Mouse (Mus musculus) neural tube, embryonic 12.5 days (tissue): Measurements from ENCODE around the gene Ap1ar. TPM values are rescaled to one million over a fixed set of nuclear protein-coding genes. Genes with fewer than 3 reads are reported as not detected.
"Not testable (repeated sequence)": the region's sequence is repeated elsewhere in the genome, so short reads cannot be mapped to it uniquely, and the experiment has no call there.

Experiments
- ATAC-seq: fragments of 200-750 bp; cut with Nextera tagmentation; 2 replicates; pipeline ENCODE4 v1.8.0; 2017; ENCODE audit warnings: low read depth, mild to moderate bottlenecking, moderate TSS enrichment, moderate library complexity; ENCODE audit not compliant: low FRiP score
- H3K27ac ChIP-seq: fragments of 300-500 bp; sonication (generic); 2 replicates; pipeline ENCODE4 v1.5.1; 2016
- H3K27me3 ChIP-seq: fragments of 300-500 bp; sonication (generic); replicated peaks from 2 replicates; pipeline ENCODE4 v1.6.1; 2016; ENCODE audit warnings: mild to moderate bottlenecking
- H3K36me3 ChIP-seq: fragments of 300-500 bp; sonication (generic); 2 replicates; pipeline ENCODE4 v1.6.1; 2016; ENCODE audit warnings: mild to moderate bottlenecking
- H3K4me1 ChIP-seq: fragments of 300-500 bp; sonication (generic); 2 replicates; pipeline ENCODE4 v1.6.1; 2016
- H3K4me2 ChIP-seq: fragments of 300-500 bp; sonication (generic); replicated peaks from 2 replicates; pipeline ENCODE4 v1.6.1; 2016; ENCODE audit warnings: mild to moderate bottlenecking
- H3K4me3 ChIP-seq: fragments of 300-500 bp; sonication (generic); 2 replicates; pipeline ENCODE4 v1.5.1; 2016
- H3K9ac ChIP-seq: fragments of 300-500 bp; sonication (generic); 2 replicates; pipeline ENCODE4 v1.6.1; 2016; ENCODE audit warnings: mild to moderate bottlenecking
- H3K9me3 ChIP-seq: fragments of 300-500 bp; sonication (generic); 2 replicates; pipeline ENCODE4 v1.6.1; 2016; ENCODE audit warnings: mild to moderate bottlenecking
- WGBS: fragments of 180-500 bp; shearing (Covaris S2); methylation state at CpG from one replicate; pipeline ENCODE4 v1.1.7; 2016; 5-methylcytosine and 5-hydroxymethylcytosine counted together
- polyA plus RNA-seq: library from polyadenylated mRNA; unstranded; fragments of >200 nt; fragmentation: Nextera tagmentation; extraction: Ambion mirVana; gene quantifications from 2 replicates; pipeline ENCODE4 v1.2.1, GENCODE M21; 2016

The Ap1ar gene
- polyA plus RNA-seq, 1 experiment from 2014 or later: 93.6 TPM

GRCm38 (mm10) chr3:127790234-127791055 lies 46.9 kb downstream of the Ap1ar start:
- Histone ChIP-seq H3K36me3 (no peaks in the 10 kb centered on the region), H3K27ac (no peak overlapping the region), H3K4me1 (peaks cover 17% of the 10 kb centered on the region), H3K27me3 (peaks cover 42% of the 10 kb centered on the region), H3K4me2 (peak overlapping the region; percentile 98), H3K9me3 (no peaks in the 10 kb centered on the region), H3K9ac (peak overlapping the region; percentile 57), H3K4me3 (peak overlapping the region; percentile 55)
- peak; percentile 69 for ATAC-seq
- WGBS: under 1% methylated on average over 36 of the region's 36 CpGs

DNA sequence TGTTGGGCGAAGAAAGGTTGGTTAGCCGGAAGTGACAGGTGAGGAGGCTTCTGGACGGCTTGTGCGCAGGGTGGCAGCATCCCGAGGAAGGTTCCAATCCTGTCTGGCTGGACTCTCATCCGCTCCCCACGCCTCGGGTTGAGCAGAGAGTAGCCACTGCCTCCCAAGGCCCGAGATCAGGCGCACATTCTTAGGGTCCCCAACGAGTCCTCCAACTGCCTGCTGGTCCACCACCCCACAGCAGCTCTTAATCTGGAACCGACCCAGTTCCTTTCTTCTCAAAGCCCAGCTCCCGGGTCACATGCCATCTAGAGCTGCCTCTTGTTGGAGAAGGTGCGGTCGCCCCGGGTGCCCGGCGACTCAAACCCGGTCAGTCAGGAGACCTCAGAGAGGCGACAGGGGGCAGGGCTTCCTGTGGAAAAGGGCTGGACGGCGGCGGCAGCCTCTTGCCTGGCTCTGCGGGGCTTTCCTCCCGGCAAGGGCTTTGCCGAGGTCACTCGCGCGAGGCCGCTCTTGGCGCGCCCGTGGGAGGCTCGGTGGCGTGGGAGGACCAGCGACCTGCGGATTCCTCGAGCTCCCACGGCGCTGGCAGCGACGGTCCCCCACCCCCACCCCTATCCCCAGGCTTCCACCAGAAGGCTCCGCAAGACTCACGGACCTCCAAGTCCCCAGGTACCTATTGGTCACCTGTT lies 47.7 kb downstream of the Ap1ar start, which contains the start of gene Tifa:
TSS of gene Tifa (plus strand) at position 306 of the 692 bp plus-strand sequence.
- Histone ChIP-seq H3K9ac (peak within 1 kb of the TSS; percentile 57), H3K4me3 (peak within 1 kb of the TSS; percentile 55), H3K36me3 (no peaks in the 10 kb centered on the region), H3K4me1 (peaks cover 17% of the 10 kb centered on the region), H3K9me3 (no peaks in the 10 kb centered on the region), H3K27ac (no peak within 1 kb of the TSS), H3K4me2 (peak within 1 kb of the TSS; percentile 98), H3K27me3 (peaks cover 42% of the 10 kb centered on the region)
- under 1% methylated on average over 42 of the region's 44 CpGs for WGBS
- peak; percentile 59 for ATAC-seq

DNA sequence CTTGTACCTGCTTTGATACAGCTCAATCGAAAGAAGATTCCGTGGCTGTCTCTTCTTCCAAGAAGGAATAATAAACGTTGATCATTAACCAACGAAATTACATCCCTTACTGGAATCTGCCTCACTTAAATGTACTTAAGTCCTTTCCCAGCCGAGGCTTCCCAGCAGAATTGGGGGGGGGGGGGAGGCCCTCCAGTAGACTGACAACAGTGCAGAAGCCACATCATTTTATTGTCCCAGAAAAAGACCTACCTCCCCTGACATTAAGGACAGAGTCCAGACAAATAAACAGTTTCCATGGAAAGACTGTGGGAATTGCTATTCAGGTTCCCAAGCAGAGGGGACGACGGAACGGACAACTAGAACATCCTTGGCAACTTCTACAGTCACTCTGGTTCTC lies 48.4 kb downstream of the Ap1ar start:
- Histone ChIP-seq H3K4me1 (peaks cover 17% of the 10 kb centered on the region), H3K36me3 (no peaks in the 10 kb centered on the region), H3K4me3 (0 out of 2 replicates have a peak overlapping the region, but pooled peaks have one; percentile 55), H3K9ac (no peak overlapping the region), H3K4me2 (peak overlapping the region; percentile 98), H3K27ac (no peak overlapping the region), H3K9me3 (no peaks in the 10 kb centered on the region), H3K27me3 (peaks cover 42% of the 10 kb centered on the region)
- 10% methylated on average over 8 of the region's 8 CpGs for WGBS
- ATAC-seq: no peak

DNA sequence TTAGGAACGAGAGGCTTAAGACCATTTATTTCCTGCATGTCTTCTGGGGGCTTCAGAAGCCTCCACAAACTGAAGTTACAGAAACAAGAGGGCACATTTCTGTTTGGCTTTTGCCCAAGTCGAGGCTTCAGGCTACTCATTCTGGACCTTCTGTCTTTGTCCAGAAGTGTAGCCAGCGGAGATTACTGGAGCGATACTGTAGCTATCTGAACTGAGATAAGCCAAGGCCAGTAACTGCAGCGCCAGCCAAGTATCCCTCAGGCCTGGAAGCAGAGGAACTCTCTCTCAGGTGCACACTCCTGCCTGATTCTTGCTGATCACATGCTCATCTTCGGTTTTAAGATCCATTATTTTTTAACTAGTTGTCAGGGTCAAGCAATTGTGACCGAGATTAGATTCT lies 49.3 kb downstream of the Ap1ar start:
- Histone ChIP-seq H3K36me3 (no peaks in the 10 kb centered on the region), H3K27ac (no peak overlapping the region), H3K27me3 (peaks cover 42% of the 10 kb centered on the region), H3K4me1 (peaks cover 17% of the 10 kb centered on the region), H3K4me3 (no peak overlapping the region), H3K9me3 (no peaks in the 10 kb centered on the region), H3K9ac (no peak overlapping the region), H3K4me2 (no peak overlapping the region)
- WGBS: 56% methylated on average over 7 of the region's 7 CpGs
- ATAC-seq: no peak

DNA sequence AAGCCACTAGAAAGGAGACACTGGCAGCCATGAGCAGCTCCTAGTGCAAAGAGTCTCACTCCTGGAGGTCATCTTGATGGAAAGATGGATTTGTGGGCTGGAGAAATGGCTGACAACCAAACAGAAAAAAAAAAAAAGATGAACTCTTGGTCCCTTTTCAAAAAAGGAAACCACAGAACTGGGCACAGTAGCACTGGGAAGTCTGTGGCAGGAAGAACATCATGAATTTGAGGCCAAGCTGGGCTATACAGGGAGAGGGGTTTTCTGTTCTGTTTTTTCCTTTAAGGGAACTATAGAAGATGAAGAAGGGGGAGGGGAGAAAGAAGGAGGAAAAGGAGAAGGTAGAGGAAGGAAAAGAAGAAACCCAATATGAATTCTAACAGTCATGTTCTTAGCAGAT lies 50.3 kb downstream of the Ap1ar start:
- no peak overlapping the region for H3K9ac ChIP-seq
- no peaks in the 10 kb centered on the region for H3K9me3 ChIP-seq
- no peak overlapping the region for H3K4me3 ChIP-seq
- H3K27me3 ChIP-seq: peaks cover 36% of the 10 kb centered on the region
- peaks cover 17% of the 10 kb centered on the region for H3K4me1 ChIP-seq
- no peak for ATAC-seq
- H3K36me3 ChIP-seq: no peaks in the 10 kb centered on the region
- no peak overlapping the region for H3K4me2 ChIP-seq
- H3K27ac ChIP-seq: no peak overlapping the region

DNA sequence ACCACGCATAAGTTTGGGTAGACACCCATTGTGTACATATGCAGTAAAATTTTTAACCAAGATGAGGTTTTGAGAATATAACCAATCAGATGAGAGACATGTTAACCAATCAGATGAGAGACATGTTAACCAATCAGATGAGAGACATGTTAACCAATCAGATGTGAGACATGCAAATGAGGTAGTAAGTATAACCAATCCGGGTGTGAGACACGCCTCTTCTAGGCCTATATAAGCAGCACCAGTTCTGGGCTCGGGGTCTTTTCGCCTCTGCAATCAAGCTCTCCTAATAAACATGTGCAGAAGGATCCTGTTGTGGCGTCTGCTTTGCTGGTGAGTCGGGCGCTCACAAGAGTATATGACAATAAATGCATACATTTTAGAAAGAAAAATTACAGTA lies 53.6 kb downstream of the Ap1ar start:
- ATAC-seq, H3K4me2 ChIP-seq, H3K36me3 ChIP-seq, H3K4me1 ChIP-seq, H3K4me3 ChIP-seq, H3K9ac ChIP-seq, H3K9me3 ChIP-seq, H3K27ac ChIP-seq: not testable (repeated sequence)
- H3K27me3 ChIP-seq: peaks cover 13% of the 10 kb centered on the region
- WGBS: 94% methylated on average over 8 of the region's 8 CpGs

- 90% methylated on average over 6 of the region's 6 CpGs for WGBS
- Histone ChIP-seq H3K36me3 (no peaks in the 10 kb centered on the region), H3K27ac (no peak overlapping the region), H3K27me3 (peaks cover 5% of the 10 kb centered on the region), H3K4me2 (no peak overlapping the region), H3K4me1 (no peaks in the 10 kb centered on the region), H3K4me3 (no peak overlapping the region), H3K9ac (no peak overlapping the region), H3K9me3 (no peaks in the 10 kb centered on the region)
- ATAC-seq: no peak
Observed at GRCm38 (mm10) chr3:127782921-127783320, 54.4 kb downstream of the Ap1ar start.

DNA sequence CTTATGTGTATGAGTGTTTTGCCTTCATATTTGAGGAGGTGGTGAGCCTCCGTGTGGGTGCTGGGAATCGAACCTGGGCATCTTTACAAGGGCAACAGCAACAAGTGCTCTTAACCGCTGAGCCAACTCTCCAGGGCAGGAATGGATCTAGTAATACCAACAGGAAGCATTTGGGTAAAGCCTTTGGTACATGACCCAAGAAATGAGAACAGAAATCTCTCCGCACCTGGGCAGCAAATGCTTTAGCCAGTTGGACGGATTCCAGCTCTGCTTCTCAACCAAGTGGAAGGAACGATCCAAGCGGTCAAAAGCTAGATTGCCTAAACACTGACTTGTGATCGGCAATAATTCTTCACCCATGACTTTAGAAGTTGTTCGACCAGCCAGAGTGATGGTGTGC lies 56.4 kb downstream of the Ap1ar start:
- Histone ChIP-seq H3K4me3 (no peak overlapping the region), H3K4me2 (no peak overlapping the region), H3K4me1 (no peaks in the 10 kb centered on the region), H3K27ac (no peak overlapping the region), H3K9me3 (no peaks in the 10 kb centered on the region), H3K36me3 (no peaks in the 10 kb centered on the region), H3K27me3 (no peaks in the 10 kb centered on the region), H3K9ac (no peak overlapping the region)
- no peak for ATAC-seq
- 94% methylated on average over 9 of the region's 9 CpGs for WGBS

DNA sequence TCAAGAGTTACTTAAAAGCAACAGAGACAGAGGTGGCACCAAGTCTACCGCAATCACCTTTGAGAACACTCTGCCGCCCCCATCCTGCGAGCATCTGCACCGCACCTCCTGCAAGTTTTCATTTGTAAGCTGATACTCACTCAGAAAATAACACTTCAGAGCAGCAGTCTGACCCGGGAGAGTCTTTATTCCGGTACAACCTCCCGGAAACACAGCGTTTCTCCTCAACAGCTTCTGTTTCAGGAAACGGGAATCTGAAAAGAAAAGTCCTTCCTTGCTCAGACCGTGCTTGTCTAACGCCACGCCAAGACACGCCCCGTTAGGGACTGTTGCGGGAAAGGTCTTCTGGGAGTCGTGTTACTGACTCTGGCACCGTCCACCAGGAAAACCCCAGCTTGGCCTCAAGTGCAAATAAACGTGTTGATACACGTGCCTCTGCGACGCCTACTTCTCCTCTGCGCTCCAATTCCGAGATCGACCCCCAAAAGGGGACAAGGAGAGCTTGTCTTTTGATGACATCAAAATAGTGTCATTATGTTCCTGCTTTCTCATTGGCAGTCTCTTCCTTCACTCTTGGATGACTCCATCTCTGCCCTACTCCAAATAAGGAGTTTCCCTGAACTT lies 57.2 kb downstream of the Ap1ar start, which contains the start of gene Alpk1:
TSS of gene Alpk1 (minus strand) at position 507 of the 624 bp plus-strand sequence.
- no peaks in the 10 kb centered on the region for H3K36me3 ChIP-seq
- H3K27me3 ChIP-seq: no peaks in the 10 kb centered on the region
- no peak within 1 kb of the TSS for H3K27ac ChIP-seq
- H3K4me1 ChIP-seq: no peaks in the 10 kb centered on the region
- ATAC-seq: no peak
- WGBS: 2% methylated on average over 24 of the region's 24 CpGs
- H3K9ac ChIP-seq: peak within 1 kb of the TSS; percentile 27; the same call in 1 of the 2 replicates
- H3K4me3 ChIP-seq: peak within 1 kb of the TSS; percentile 33
- no peaks in the 10 kb centered on the region for H3K9me3 ChIP-seq
- H3K4me2 ChIP-seq: peak within 1 kb of the TSS; percentile 62

GRCm38 (mm10) chr3:127769146-127769545 lies 68.2 kb downstream of the Ap1ar start:
- H3K9me3 ChIP-seq: no peaks in the 10 kb centered on the region
- no peak overlapping the region for H3K9ac ChIP-seq
- H3K4me1 ChIP-seq: no peaks in the 10 kb centered on the region
- H3K4me2 ChIP-seq: no peak overlapping the region
- H3K4me3 ChIP-seq: no peak overlapping the region
- no peaks in the 10 kb centered on the region for H3K36me3 ChIP-seq
- ATAC-seq: no peak
- no peaks in the 10 kb centered on the region for H3K27me3 ChIP-seq
- 87% methylated on average over 11 of the region's 11 CpGs for WGBS
- H3K27ac ChIP-seq: no peak overlapping the region

GRCm38 (mm10) chr3:127765971-127766370 lies 71.4 kb downstream of the Ap1ar start:
- Histone ChIP-seq H3K9me3 (no peaks in the 10 kb centered on the region), H3K4me1 (no peaks in the 10 kb centered on the region), H3K27ac (no peak overlapping the region), H3K4me2 (no peak overlapping the region), H3K4me3 (no peak overlapping the region), H3K36me3 (no peaks in the 10 kb centered on the region), H3K9ac (no peak overlapping the region), H3K27me3 (peaks cover 6% of the 10 kb centered on the region; the same call in 1 of the 2 replicates)
- 75% methylated on average over 3 of the region's 3 CpGs for WGBS
- ATAC-seq: no peak

DNA sequence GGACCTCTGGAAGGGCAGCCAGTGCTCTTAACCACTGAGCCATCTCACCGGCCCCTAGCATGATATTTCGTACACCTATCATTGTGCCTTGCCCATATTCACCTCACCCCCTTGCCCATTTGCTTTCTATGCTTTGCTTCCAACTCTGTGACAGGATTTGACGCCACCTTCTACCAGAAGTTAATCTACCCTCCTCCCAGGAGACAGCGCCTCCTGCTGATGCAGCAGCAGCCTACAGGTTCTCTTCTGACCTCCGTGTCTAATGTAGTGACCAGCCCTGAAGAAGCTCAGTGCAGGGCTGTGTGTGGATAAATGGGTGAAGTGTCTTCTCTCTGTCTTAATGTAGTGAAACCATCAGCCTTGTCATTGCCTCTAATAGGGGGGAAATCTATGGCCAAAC lies 72.8 kb downstream of the Ap1ar start:
- H3K4me3 ChIP-seq: no peak overlapping the region
- H3K9me3 ChIP-seq: no peaks in the 10 kb centered on the region
- no peak overlapping the region for H3K4me2 ChIP-seq
- peaks cover 12% of the 10 kb centered on the region for H3K27me3 ChIP-seq
- no peak overlapping the region for H3K27ac ChIP-seq
- no peak overlapping the region for H3K9ac ChIP-seq
- H3K4me1 ChIP-seq: no peaks in the 10 kb centered on the region
- H3K36me3 ChIP-seq: no peaks in the 10 kb centered on the region
- ATAC-seq: no peak
- 59% methylated on average over 5 of the region's 5 CpGs for WGBS
